Mouse (Mus musculus) effector memory CD4-positive, alpha-beta T cell, adult 5 months (primary cell): Measurements from ENCODE around the gene Bet1. TPM values are rescaled to one million over a fixed set of nuclear protein-coding genes. Genes with fewer than 3 reads are reported as not detected.

Experiments used
- polyA plus RNA-seq: library from polyadenylated mRNA; unstranded; fragments of 100-300 nt; shearing (Covaris generic); gene quantifications from one replicate; pipeline ENCODE4 v1.2.1, GENCODE M21; 2017

Bet1 gene
- polyA plus RNA-seq: 22.7 TPM

GRCm38 (mm10) chr6:4086663-4087454 lies at the start of gene Bet1:
Bet1 (minus strand) TSS chr6:4086972.

Other genes starting within 250 kb of the Bet1 start
- not detected for gene Tfpi2, start 98.1 kb downstream of the Bet1 start, polyA plus RNA-seq
- not detected for gene Gngt1, start 93.2 kb downstream of the Bet1 start, polyA plus RNA-seq
- not detected for gene Gng11, start 83.1 kb downstream of the Bet1 start, polyA plus RNA-seq